Mouse (Mus musculus): ENCODE data around the gene Bag5.

The Bag5 gene

GRCm38 (mm10) chr12:111697708-111698107, 15.3 kb downstream of the Bag5 start:
- DNase-seq (ENCODE audit: low spot score): no peak

- DNase-seq (ENCODE audit: low spot score): peak; percentile 89
Measured at GRCm38 (mm10) chr12:111696239-111696638, 16.8 kb downstream of the Bag5 start.

- DNase-seq (ENCODE audit: low spot score): peak; percentile 72
Measured at GRCm38 (mm10) chr12:111694880-111695804, 17.9 kb downstream of the Bag5 start.

DNA sequence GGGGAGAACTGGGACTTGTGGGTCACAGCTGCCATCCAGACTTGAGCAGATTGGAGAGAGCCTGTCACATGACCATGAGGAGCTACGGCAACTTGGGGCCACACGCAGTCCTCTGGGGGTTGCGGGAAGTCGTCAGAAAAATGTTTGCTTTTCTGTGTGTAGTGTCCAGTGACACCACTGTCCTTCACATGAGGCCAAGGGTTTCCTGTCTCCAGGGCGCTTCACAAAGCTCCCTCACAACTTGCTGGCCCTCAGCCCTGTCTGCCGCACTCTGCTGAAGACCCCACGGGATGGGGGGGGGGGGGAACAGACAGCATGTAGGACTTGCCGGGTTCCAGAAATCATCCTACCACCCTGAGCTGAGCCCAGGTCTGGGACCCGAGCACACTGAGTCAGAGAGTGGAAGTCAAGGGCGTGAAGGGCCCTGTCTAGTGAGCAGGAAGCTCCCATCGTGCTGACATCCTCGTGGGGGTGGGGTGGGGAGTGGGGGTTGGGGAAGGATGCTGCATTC, 18.7 kb downstream of the Bag5 start:
- DNase-seq (ENCODE audit: low spot score): peak; percentile 69

DNA sequence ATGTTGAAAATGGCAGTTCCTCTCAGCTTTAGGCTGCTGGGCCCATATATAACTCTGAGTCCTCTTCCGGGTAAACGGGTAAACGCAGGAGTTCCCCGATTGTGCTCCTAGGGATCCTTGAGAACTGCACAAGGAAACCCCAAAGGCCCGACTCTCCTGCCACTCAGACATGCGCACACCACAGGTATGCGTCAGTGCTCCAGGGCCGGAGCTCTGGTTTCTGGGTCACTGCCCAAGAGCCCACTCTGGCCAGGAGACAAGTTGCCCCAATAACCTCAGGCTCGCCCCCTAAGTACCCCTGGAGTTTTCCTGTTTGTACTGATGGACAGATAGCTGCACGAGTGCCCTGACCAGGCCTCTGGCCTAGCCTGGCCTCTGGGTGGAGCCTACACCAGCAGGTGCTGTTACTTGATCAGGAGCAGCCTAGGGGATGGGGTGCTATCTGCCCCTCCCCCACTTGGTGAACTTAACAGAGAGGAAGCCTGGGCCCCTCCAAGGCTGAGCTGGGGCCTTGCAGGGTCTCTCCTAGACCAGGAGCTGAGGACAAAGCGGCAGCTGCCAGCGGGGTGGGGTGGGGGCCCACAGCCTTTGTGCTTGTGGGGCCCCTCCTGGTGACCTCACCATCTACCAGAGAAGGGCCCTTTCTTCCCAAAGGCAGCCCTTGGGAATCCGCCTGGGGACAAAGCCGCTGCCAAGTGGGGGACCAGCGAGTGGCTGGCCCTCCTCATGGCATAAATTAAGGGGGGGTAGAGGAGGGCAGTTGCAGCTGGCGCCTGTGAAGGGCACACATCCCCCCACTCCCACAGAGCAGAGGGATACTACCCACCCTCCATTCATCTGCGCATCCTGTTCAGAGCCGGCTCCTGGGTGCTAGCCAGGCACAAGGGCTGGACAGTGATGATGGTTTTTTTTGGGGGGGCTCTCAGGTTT, 19.5 kb downstream of the Bag5 start:
- peak; percentile 87 for DNase-seq (ENCODE audit: low spot score)

DNA sequence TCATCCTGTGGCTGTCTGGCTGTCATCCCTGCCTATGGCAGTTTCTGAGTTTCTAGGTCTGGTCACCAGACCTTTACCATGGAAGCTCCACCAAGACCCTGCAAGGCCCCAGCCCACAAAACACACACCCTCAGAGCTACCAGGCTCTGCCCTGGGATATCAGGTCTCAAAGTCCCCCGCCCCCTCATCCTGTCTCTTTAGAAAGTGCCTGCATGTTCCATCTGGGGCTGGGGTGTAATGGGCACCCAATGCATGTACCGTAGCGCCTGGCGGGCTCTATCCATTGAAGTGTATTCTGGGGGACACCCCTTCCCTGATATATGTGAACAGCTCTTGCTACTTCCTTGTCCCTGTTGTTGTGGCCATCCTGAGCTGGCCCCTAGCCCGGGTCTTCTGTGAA, 20.2 kb downstream of the Bag5 start:
- no peak for DNase-seq (ENCODE audit: low spot score)

DNA sequence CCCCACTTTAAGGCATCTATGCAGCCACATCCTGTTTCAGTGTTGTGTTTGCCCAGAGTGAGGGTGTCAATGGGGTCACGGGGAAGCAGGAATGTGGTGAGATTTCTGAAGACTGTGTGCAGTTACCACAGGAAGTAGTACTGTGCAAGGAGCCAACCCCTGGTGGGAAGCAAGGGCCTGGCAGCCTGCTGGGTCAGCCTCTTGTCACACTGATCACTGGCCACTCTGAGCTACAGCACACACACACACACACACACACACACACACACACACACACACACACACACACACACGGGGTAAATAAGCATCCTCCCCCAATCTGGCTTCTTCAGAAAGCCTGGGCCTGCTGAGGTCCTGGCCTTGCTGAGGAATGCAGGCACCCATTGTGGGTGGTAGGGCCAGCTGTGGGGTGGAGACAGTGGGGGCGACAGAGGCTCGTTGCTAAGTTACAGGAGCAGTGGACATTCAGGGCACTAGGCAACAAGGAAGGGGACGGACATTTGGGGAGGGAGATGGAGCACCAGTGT, 21.6 kb downstream of the Bag5 start:
- DNase-seq (ENCODE audit: low spot score): peak; percentile 83

DNA sequence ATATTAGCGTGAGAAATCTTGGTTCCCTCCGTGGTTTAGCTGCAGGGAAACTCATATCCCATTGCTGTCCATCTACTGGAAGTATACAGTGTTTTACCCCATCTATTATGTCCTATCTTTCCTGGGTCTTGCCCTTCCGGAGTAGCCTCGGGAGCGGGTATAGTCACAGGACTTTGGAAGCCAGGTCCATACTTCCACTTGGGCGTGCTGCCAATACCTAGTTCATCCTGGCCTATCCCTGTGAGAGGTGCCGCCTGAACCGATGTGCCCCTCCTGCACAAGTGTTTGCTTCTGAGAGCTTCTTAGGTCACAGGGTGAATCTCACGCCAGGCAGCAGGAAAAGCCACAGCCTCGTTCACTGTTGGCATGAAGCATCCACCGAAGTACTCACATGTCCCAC, 23.6 kb downstream of the Bag5 start:
- no peak for DNase-seq (ENCODE audit: low spot score)

- no peak for DNase-seq (ENCODE audit: low spot score)
Measured at GRCm38 (mm10) chr12:111688069-111688428, 25.0 kb downstream of the Bag5 start.

DNA sequence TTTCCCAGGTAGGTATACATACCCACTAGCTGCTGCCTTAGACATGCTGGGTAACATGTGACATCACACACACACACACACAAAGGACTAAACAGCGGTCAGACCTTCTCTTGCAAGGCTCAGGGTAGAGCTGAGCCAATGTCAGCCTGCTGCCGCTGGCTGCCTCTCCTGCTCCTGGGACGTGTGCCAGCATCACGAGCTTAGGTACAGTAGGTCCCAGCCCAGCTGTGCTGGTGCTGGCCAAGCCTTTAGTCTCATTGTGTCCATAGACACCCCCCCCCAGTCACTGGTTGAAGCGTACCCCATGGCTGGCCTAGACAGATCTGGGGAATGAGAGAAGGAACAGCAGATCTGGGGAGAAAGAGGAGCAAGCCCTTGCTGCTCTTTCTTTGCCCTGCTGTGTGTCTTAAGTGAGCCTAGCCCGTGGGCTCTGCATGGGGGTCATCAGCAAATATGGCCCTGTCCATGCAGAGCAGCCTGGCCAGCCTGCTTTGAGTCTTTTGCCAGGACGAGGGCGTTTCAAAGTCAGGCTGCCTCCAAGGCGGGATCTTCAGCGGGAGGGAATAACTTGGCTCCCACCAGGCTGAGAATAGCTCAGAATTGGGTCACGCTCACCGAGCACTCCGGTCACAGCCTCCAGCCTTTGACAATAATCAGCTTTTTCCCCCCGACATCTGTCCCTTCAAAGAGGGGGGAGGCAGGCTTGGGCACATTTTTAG, 25.5 kb downstream of the Bag5 start:
- DNase-seq (ENCODE audit: low spot score): peak; percentile 42

GRCm38 (mm10) chr12:111686390-111686789, 26.7 kb downstream of the Bag5 start:
- no peak for DNase-seq (ENCODE audit: low spot score)

GRCm38 (mm10) chr12:111682806-111683205, 30.3 kb downstream of the Bag5 start:
- no peak for DNase-seq (ENCODE audit: low spot score)

DNA sequence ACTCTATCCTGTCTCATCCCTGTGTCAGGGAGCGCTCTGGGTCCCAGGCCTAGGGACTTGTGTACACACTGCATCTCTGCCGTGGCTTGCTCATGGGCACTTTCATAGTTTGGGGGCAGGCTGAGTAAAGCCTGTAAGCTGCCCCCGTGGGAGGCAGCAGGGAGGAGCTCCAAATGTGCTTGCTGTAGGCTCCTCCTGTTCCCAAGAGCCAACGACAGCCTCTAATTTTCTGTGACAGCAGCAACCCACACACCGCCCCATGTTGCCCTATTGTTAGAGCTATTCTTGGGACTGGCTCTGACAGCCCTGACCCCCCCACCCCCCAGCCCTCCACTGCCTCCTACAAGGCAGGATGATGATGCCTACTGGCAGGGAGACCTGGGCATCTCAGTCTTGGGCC, 31.1 kb downstream of the Bag5 start:
- DNase-seq (ENCODE audit: low spot score): peak; percentile 3

DNA sequence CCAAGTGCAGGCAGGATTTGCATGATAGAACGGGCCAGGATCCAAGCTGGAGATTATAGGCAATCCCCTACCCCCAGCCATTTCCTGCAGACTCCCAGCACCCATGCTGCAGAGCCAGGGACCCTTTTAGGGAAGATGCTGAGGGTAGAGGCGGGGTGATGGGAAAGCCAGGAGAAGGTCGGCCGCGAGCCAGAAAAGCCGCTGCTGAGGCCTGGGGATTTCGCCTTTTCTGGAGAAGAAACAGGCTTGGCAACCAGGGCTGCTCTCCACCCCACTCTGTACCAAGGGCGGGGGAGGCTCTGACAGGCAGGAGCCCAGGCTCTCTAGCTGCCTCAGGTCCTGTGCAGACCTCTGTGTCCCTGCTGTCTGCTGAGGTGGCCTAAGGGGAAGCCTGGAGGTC, 31.8 kb downstream of the Bag5 start:
- no peak for DNase-seq (ENCODE audit: low spot score)

DNA sequence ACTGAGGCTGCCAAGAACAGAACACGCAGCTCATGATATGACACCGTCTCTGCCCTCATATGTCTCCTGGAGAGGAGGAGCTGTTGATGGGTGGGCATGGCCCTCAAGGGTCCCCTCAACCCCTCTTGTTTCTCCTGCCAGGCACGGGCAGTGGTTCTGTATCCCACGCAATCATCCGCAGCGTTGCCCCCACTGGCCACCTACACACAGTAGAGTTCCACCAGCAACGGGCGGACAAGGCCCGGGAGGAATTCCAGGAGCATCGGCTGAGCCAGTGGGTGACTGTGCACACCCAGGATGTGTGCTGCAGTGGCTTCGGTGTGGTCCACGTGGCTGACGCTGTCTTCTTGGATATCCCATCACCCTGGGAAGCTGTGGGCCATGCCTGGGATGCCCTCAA, 32.4 kb downstream of the Bag5 start:
- DNase-seq (ENCODE audit: low spot score): no peak

DNA sequence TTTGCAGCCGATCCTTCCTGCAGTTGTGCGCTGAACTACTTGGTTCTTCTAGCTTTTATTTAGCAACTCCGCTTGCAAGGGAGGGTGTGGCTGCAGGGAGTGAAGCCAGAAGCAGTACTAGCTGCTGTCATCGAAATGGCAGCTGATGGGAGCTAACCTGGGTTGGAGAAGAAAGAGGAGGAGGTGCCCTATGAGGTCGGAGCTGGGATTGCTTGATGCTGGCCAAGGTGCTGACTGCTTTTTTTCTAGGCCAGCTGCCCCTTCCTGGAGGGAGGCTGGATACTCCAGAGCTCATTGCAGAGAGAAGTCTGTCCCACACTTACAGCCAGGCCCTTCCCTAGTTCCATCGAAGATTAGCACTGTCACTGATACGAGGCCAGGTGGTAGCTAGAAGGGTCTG, 34.1 kb downstream of the Bag5 start:
- peak; percentile 3 for DNase-seq (ENCODE audit: low spot score)

DNA sequence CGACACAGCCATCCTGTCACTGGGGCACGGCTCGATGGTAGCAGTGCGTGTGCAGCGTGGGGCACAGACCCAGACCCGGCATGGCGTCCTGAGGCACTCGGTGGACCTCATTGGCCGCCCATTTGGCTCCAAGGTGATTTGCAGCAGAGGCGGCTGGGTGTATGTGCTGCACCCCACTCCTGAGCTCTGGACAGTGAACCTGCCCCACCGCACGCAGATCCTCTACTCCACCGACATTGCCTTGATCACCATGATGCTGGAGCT, 34.5 kb downstream of the Bag5 start:
- peak; percentile 5 for DNase-seq (ENCODE audit: low spot score)

- DNase-seq (ENCODE audit: low spot score): peak; percentile 98
Measured at GRCm38 (mm10) chr12:111677882-111678669, 35.0 kb downstream of the Bag5 start, which contains the start of gene Trmt61a. Trmt61a (plus strand) TSS chr12:111678105.

DNA sequence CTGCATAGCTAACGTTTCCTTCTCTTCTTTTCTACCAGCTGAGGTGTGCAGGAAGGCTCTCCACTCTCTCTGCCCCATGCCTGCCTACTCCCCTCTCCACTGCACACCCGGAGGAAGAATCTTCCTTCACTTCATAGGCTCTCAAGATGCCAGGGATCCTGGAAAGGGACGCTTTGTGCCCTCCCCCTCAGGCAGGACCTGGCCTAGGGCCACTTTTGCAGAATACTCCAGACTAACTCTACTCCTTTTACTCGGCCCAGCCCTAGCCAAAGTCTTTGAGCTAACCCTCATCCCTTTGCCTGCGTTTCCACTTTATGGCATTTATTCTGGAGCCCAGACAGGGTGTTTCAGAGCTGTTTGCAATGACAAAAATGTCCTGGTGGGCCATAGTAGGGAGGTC, 35.6 kb downstream of the Bag5 start:
- peak; percentile 2 for DNase-seq (ENCODE audit: low spot score)

GRCm38 (mm10) chr12:111675797-111676580, 37.1 kb downstream of the Bag5 start:
- no peak for DNase-seq (ENCODE audit: low spot score)
